Comparison of ENCODE assay signal across 13 mouse cellular contexts in genomic region chr9:44127351-44127801, GRCm38 (mm10). TPM values are rescaled to one million over a fixed set of nuclear protein-coding genes. Genes with fewer than 3 reads are reported as not detected.
A peak's percentile ranks its signal among the peaks of the same experiment; 100 is the strongest.
DNase-seq lines count a peak whose midpoint lies in the region; ATAC-seq and TF ChIP-seq lines count a peak whose summit lies in the region.
"Had no signal": no experiment of that assay in that cellular context is flagged by ENCODE, and none has a peak within 500 bp of the region (broad histone marks: within the 10 kb centered on the region; RNA-seq: fewer than 3 reads in every experiment).

No protein-coding gene starts in this region.

- H3K4me2 ChIP-seq in liver, postnatal 0 days (ENCODE audit: low read depth, low read length) = no peak overlapping the region
- H3K4me2 ChIP-seq: hindbrain, embryonic 12.5 days had no signal

- WGBS in liver, postnatal 0 days (ENCODE audit: insufficient replicate concordance) = 59% methylated on average over 3 of the region's 3 CpGs

- peak overlapping the region; percentile 68 for H3K27ac ChIP-seq in liver, postnatal 0 days (ENCODE audit: low read depth)
- peak overlapping the region; percentile 87 for H3K27ac ChIP-seq in brown adipose tissue, adult 24 weeks (replicated peaks; ENCODE audit: low read depth, low read length)
- H3K27ac ChIP-seq: hindbrain, embryonic 12.5 days; macrophage had no signal

- no peaks in the 10 kb centered on the region for H3K9me3 ChIP-seq in liver, postnatal 0 days (ENCODE audit: low read length)
- H3K9me3 ChIP-seq: hindbrain, embryonic 12.5 days had no signal

- H3K36me3 ChIP-seq in liver, postnatal 0 days (replicated peaks; ENCODE audit: insufficient read depth, low read length) = no peaks in the 10 kb centered on the region
- H3K36me3 ChIP-seq: hindbrain, embryonic 12.5 days had no signal

- H3K4me3 ChIP-seq in liver, postnatal 0 days (ENCODE audit: low read depth, low read length) = no peak overlapping the region
- no peak overlapping the region for H3K4me3 ChIP-seq in brown adipose tissue, adult 24 weeks (ENCODE audit: insufficient read depth, low read depth, low read length)
- H3K4me3 ChIP-seq: hindbrain, embryonic 12.5 days; layer of hippocampus, adult 2 months had no signal

- ATAC-seq in liver, postnatal 0 days = no peak
- ATAC-seq in erythroid progenitor cell, adult 5-6 weeks (replicated peaks; ENCODE audit: low FRiP score, poor library complexity, severe bottlenecking) = no peak

- DNase-seq in cerebellum, adult 9-11 months = peak; percentile 44
- DNase-seq in cerebellum, adult 11 months = no peak
- DNase-seq in liver, postnatal 0 days = no peak
- no peak for DNase-seq in liver
- DNase-seq in kidney, postnatal 25 days = peak; percentile 65 to 85
- DNase-seq in spleen, postnatal 36 days (ENCODE audit: low spot score in 2 of 2) = no peak
- DNase-seq: cerebellum, postnatal 25 days; thymus, adult 2 months had no signal

- H3K27me3 ChIP-seq in liver, postnatal 0 days (ENCODE audit: insufficient read depth, low read length) = peaks cover 19% of the 10 kb centered on the region

- no peak for TF ChIP-seq EP300 in liver, postnatal 0 days (IDR thresholded peaks at IDR 0.05; ENCODE audit: low read depth)

- H3K9ac ChIP-seq in liver, postnatal 0 days (replicated peaks) = no peak overlapping the region
- H3K9ac ChIP-seq: hindbrain, embryonic 12.5 days had no signal

- H3K4me1 ChIP-seq in liver, postnatal 0 days (ENCODE audit: insufficient read depth) = peaks cover 20% of the 10 kb centered on the region
- peaks cover 15% of the 10 kb centered on the region for H3K4me1 ChIP-seq in brown adipose tissue, adult 24 weeks (ENCODE audit: control insufficient read depth, insufficient read depth, insufficient read length, low read length)

- no peak for TF ChIP-seq CTCF in liver, postnatal 0 days (IDR thresholded peaks at IDR 0.05; ENCODE audit: low read depth)

RNA-seq across cellular contexts. Expression of gene Mcam, which starts 6.9 kb away (rescaled TPM):
- polyA plus RNA-seq in liver, postnatal 0 days (2015; fragmentation: Nextera tagmentation; extraction: Ambion mirVana) = 4.2 and 4.5 TPM in 2 replicates
- polyA plus RNA-seq in brown adipose tissue, adult 24 weeks (2012; ENCODE audit: insufficient read depth, insufficient read length, missing spikeins) = 27.8 and 28.1 TPM in 2 replicates
- not detected in 2 replicates for total RNA-seq in erythroid progenitor cell, adult 5-6 weeks (2015; ENCODE audit: low replicate concordance)
- 0.30 TPM in 1 of 2 replicates, not detected in the other for total RNA-seq in erythroid progenitor cell, adult 5-6 weeks (2017; ENCODE audit: low replicate concordance)
- polyA plus RNA-seq: macrophage had no signal

RNA-seq across cellular contexts. Expression of gene Rnf26, which starts 14.1 kb away (rescaled TPM):
- polyA plus RNA-seq in liver, postnatal 0 days (2015; fragmentation: Nextera tagmentation; extraction: Ambion mirVana) = 17.9 and 18.8 TPM in 2 replicates
- 8.7 and 10.4 TPM in 2 replicates for polyA plus RNA-seq in brown adipose tissue, adult 24 weeks (2012; ENCODE audit: insufficient read depth, insufficient read length, missing spikeins)
- total RNA-seq in erythroid progenitor cell, adult 5-6 weeks (2015; ENCODE audit: low replicate concordance) = 83.4 and 94.4 TPM in 2 replicates
- 43.9 and 53.3 TPM in 2 replicates for total RNA-seq in erythroid progenitor cell, adult 5-6 weeks (2017; ENCODE audit: low replicate concordance)

RNA-seq across cellular contexts. Expression of gene Gm49380, which starts 14.1 kb away (rescaled TPM):
- polyA plus RNA-seq in liver, postnatal 0 days (2015; fragmentation: Nextera tagmentation; extraction: Ambion mirVana) = not detected in 2 replicates
- polyA plus RNA-seq in brown adipose tissue, adult 24 weeks (2012; ENCODE audit: insufficient read depth, insufficient read length, missing spikeins) = not detected in 2 replicates
- total RNA-seq in erythroid progenitor cell, adult 5-6 weeks (2015; ENCODE audit: low replicate concordance) = not detected in 2 replicates
- total RNA-seq in erythroid progenitor cell, adult 5-6 weeks (2017; ENCODE audit: low replicate concordance) = 1.4 TPM in 1 of 2 replicates, not detected in the other
- polyA plus RNA-seq: thymus, adult 2 months had no signal

RNA-seq across cellular contexts. Expression of gene C1qtnf5, which starts 20.3 kb away (rescaled TPM):
- polyA plus RNA-seq in liver, postnatal 0 days (2015; fragmentation: Nextera tagmentation; extraction: Ambion mirVana) = 1.0 and 1.3 TPM in 2 replicates
- polyA plus RNA-seq in brown adipose tissue, adult 24 weeks (2012; ENCODE audit: insufficient read depth, insufficient read length, missing spikeins) = 3.6 and 3.7 TPM in 2 replicates
- not detected in 2 replicates for total RNA-seq in erythroid progenitor cell, adult 5-6 weeks (2015; ENCODE audit: low replicate concordance)
- 1.4 TPM in 1 of 2 replicates, not detected in the other for total RNA-seq in erythroid progenitor cell, adult 5-6 weeks (2017; ENCODE audit: low replicate concordance)
- polyA plus RNA-seq: macrophage had no signal

RNA-seq across cellular contexts. Expression of gene Mfrp, which starts 25.8 kb away (rescaled TPM):
- not detected in 2 replicates for polyA plus RNA-seq in liver, postnatal 0 days (2015; fragmentation: Nextera tagmentation; extraction: Ambion mirVana)
- not detected in 2 replicates for polyA plus RNA-seq in brown adipose tissue, adult 24 weeks (2012; ENCODE audit: insufficient read depth, insufficient read length, missing spikeins)
- not detected in 2 replicates for total RNA-seq in erythroid progenitor cell, adult 5-6 weeks (2015; ENCODE audit: low replicate concordance)
- not detected in 2 replicates for total RNA-seq in erythroid progenitor cell, adult 5-6 weeks (2017; ENCODE audit: low replicate concordance)
- polyA plus RNA-seq: macrophage had no signal

Comparison
In these comparisons a context has a peak if more than half of its experiments do, and no peak if none do; other contexts are left out.
1. DNase-seq: peak in cerebellum, adult 9-11 months (single experiment) and kidney, postnatal 25 days (2 of 2); none in cerebellum, adult 11 months (single experiment), liver, postnatal 0 days (single experiment), liver (single experiment) and spleen, postnatal 36 days (0 of 2).